Mouse (Mus musculus): ENCODE data around the gene Sh2b2. TPM values are rescaled to one million over a fixed set of nuclear protein-coding genes. Genes with fewer than 3 reads are reported as not detected.

The Sh2b2 gene
- polyA plus RNA-seq, 1 experiment: 7.7 TPM

DNA sequence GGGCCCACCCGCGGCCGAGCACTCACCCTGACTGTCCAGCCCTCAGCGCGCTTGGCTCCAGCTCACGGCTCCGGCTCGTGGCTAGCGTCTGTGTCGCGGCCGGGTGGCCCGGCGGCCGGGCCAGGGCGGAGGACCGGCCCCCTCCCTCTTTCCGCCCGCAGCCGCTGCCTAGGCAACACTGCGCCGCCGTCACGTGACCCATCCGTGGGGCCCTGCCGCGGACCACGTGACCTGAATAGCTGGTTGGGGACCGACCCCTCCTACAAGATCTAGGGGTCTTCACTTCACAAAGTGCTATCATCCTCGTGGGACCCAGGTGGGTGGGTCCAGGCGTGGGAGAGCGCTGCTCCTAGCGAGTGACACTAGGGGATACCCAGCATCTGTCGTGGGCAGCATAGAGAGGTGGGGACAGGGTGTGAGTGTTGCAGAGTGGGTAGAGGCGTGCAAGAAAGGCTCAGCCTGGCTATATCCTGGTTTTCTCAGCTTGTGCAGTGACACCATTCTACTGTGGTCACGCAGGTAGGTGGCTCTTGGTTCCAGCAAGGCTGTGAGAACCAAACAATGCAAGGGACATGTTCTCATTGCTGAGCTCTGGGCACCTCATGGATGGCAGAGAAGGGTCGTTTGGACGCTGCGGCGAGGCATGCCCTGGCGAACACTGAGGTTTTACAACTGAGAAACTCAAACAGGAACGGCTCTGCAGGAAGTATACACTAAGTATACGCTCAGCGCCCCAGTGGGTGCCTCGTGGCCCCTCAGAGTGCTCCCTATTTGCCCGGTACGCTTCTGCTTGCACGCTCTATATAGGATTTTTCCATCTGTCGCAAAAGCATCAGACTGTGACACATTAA is 75.6 kb downstream of the Sh2b2 start, which contains the start of gene Orai2:
TSS of gene Orai2 (minus strand) at position 202 of the 851 bp plus-strand sequence.
- Histone ChIP-seq H3K27me3 (ENCODE audit: control insufficient read depth, insufficient read depth, insufficient read length) (no peaks in the 10 kb centered on the region), H3K4me2 (ENCODE audit: low read depth) (peak within 1 kb of the TSS; percentile 92), H3K79me2 (ENCODE audit: control insufficient read depth, insufficient read depth) (peaks cover 10% of the 10 kb centered on the region), H3K36me3 (ENCODE audit: control insufficient read depth, insufficient read depth) (peaks cover 5% of the 10 kb centered on the region), H3K4me3 (peak within 1 kb of the TSS; percentile 67), H3ac (ENCODE audit: control insufficient read depth, insufficient read length) (peak within 1 kb of the TSS; percentile 32)
- TF ChIP-seq POLR2A (IDR thresholded peaks at IDR 0.05; ENCODE audit: insufficient read length, low read depth): peak; percentile 56
- TF ChIP-seq USF1 (IDR thresholded peaks at IDR 0.05; ENCODE audit: low read depth): peak; percentile 98
- TF ChIP-seq E2F4 (IDR thresholded peaks at IDR 0.05; ENCODE audit: insufficient read depth): no peak
- no peak for TF ChIP-seq REST (IDR thresholded peaks at IDR 0.05; ENCODE audit: insufficient read depth, insufficient read length)

DNA sequence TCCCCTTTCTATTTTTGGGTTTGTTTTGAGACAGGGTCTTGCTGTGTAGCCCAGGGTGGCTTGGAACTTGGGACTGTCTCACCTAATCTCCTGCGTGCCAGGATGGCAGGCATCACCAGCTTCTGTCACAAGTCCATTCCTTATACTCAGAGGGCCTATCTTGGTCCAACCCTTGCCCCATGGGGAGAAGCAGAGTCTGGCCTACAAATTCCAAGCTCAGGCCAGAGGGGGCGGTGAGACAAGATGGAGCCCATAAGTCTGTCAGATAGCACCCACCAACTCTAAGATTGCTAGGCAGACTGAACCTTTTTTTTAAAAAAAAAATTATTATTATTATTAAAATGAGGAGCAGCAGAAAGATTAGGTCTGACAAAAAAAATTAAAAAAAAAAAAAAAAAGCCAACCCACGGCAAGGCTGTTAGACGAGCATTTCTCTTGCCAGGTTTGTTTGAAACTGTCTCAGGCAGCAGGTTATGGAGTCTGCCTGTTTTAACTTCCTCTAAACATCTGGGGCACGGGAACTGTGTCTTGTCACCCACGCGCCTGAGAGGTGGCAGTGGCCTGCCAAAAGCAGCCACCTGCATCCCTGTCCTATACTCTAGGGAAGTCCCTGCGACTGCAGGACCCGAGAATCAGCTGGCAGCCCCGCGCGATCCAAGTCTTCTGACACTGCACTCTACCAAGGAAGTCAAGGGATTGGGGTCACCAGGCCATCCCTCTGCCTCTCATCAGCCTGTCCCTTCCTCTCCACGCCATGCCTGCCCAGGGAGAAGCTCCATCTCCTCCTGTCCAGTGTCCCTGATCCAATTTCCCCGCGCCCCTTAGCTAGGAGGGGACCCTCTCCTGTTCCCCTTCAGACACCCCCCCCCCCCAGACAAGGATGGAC is 76.5 kb downstream of the Sh2b2 start:
- H3K27me3 ChIP-seq (ENCODE audit: control insufficient read depth, insufficient read depth, insufficient read length): no peaks in the 10 kb centered on the region
- peak overlapping the region; percentile 83 for H3K4me2 ChIP-seq (ENCODE audit: low read depth)
- no peak for TF ChIP-seq POLR2A (IDR thresholded peaks at IDR 0.05; ENCODE audit: insufficient read length, low read depth)
- TF ChIP-seq REST (IDR thresholded peaks at IDR 0.05; ENCODE audit: insufficient read depth, insufficient read length): no peak
- TF ChIP-seq TCF3 (IDR thresholded peaks at IDR 0.05; ENCODE audit: insufficient read length, low read depth): no peak
- TF ChIP-seq TCF12 (IDR thresholded peaks at IDR 0.05; ENCODE audit: insufficient read depth, poor library complexity, severe bottlenecking): no peak
- TF ChIP-seq MYOG (IDR thresholded peaks at IDR 0.05; ENCODE audit: control insufficient read depth in 1 of 3, insufficient read depth in 1 of 3, insufficient read length in 2 of 3, low read depth in 2 of 3): no peak
- TF ChIP-seq E2F4 (IDR thresholded peaks at IDR 0.05; ENCODE audit: insufficient read depth): no peak
- TF ChIP-seq CEBPB (IDR thresholded peaks at IDR 0.05; ENCODE audit: insufficient read depth, poor library complexity, severe bottlenecking): no peak
- no peak for TF ChIP-seq USF1 (IDR thresholded peaks at IDR 0.05; ENCODE audit: low read depth)
- no peak for TF ChIP-seq POLR2AphosphoS2 (IDR thresholded peaks at IDR 0.05; ENCODE audit: insufficient read length, low read depth)
- no peak for TF ChIP-seq MAX (IDR thresholded peaks at IDR 0.05; ENCODE audit: low read depth)
- peaks cover 10% of the 10 kb centered on the region for H3K79me2 ChIP-seq (ENCODE audit: control insufficient read depth, insufficient read depth)
- H3ac ChIP-seq (ENCODE audit: control insufficient read depth, insufficient read length): peak overlapping the region; percentile 32
- peaks cover 5% of the 10 kb centered on the region for H3K36me3 ChIP-seq (ENCODE audit: control insufficient read depth, insufficient read depth)
- peak overlapping the region; percentile 67 for H3K4me3 ChIP-seq

Other genes with a start within 250 kb of the Sh2b2 start
- not detected for gene Upk3b, start 208.1 kb downstream of the Sh2b2 start, polyA plus RNA-seq (2012; fragmentation: generic; extraction: Trizol)
- gene Upk3bl, start 192.1 kb downstream of the Sh2b2 start, polyA plus RNA-seq (2012; fragmentation: generic; extraction: Trizol): not detected
- gene Rasa4, start 162.6 kb downstream of the Sh2b2 start, polyA plus RNA-seq (2012; fragmentation: generic; extraction: Trizol): 26.9 TPM
- gene Polr2j, start 129.9 kb downstream of the Sh2b2 start, polyA plus RNA-seq (2012; fragmentation: generic; extraction: Trizol): 139 TPM
- 31.7 TPM for gene Lrwd1, start 110.5 kb downstream of the Sh2b2 start, polyA plus RNA-seq (2012; fragmentation: generic; extraction: Trizol)
- 6.7 TPM for gene Alkbh4, start 110.4 kb downstream of the Sh2b2 start, polyA plus RNA-seq (2012; fragmentation: generic; extraction: Trizol)
- 18.2 TPM for gene Orai2, start 75.8 kb downstream of the Sh2b2 start, polyA plus RNA-seq (2012; fragmentation: generic; extraction: Trizol)
- gene Prkrip1, start 47.6 kb downstream of the Sh2b2 start, polyA plus RNA-seq (2012; fragmentation: generic; extraction: Trizol): 58.4 TPM

All from myocyte (in vitro differentiated cells).